Mouse (Mus musculus) right cerebral cortex, postnatal 4 days (tissue): ENCODE measurements at regions not wholly inside any gene's neighbourhood (a gene's known extent, or its start where the extent isn't known, plus 50 kb on each side); places are given as distances from the start of the nearest gene placed in this dataset.
"Not testable (repeated sequence)": the region's sequence is repeated elsewhere in the genome, so short reads cannot be mapped to it uniquely, and the experiment has no call there.

Source experiments
- DNase-seq: peaks from one replicate; pipeline ENCODE4 v3.0.0-alpha.2; 2022

- no peak for DNase-seq
Measured at GRCm38 (mm10) chr17:16571403-16571802, 492.5 kb upstream of the Zfp960 start.

- DNase-seq: no peak
Measured at GRCm38 (mm10) chr17:16588791-16589190, 475.1 kb upstream of the Zfp960 start.

GRCm38 (mm10) chr17:16599671-16600070 lies 464.2 kb upstream of the Zfp960 start:
- DNase-seq: no peak

GRCm38 (mm10) chr17:16612405-16612979 lies 451.4 kb upstream of the Zfp960 start:
- DNase-seq: no peak

DNA sequence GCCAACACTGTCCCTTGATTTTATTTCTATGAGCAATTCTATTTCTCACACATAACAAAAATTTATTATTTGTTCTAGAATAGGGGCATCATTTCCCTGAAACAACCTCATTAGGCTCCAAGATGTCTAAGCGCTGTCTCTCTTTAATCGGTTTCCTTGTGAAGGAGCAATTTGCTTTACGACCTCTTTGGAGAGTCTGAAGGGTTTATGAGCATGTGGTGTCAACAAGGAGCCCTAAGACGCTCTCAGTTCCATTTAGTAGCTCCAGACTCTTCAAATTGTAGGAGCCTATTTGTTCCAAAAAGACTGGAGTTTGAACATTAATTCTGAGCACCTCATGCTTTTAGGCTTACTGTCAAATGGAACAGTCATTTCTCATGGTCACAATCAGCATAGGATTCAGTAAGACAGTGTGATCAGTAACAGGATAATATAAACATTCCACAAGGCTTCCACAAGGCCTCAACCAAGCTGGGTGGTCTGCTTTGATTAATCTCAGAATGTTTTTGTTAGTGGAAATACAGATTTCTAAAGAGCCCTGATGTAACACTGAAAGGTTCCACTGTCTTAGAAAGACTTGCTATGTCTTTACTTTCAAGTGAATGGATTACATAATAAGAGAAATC lies 441.9 kb upstream of the Zfp960 start:
- no peak for DNase-seq

GRCm38 (mm10) chr17:16629854-16630253 lies 434.1 kb upstream of the Zfp960 start:
- no peak for DNase-seq

DNA sequence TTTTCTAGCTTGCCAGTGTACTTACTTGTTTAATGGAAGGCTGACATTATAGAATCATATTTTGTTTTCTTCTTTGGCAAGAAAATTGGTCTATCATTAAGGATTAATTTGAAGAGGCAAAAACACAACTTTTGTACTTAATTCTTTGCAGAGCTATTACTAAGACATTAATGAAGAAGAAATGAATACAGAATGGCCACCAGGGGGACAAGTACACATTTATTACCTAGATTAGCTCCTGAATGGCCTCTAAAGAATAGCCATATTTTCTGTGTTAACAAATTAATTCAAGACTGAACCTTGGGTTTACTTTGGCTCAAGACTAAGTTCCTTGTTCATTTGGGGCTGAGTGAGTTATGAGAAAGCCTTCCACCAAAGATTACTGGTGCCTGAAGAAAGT lies 430.5 kb upstream of the Zfp960 start:
- no peak for DNase-seq

DNA sequence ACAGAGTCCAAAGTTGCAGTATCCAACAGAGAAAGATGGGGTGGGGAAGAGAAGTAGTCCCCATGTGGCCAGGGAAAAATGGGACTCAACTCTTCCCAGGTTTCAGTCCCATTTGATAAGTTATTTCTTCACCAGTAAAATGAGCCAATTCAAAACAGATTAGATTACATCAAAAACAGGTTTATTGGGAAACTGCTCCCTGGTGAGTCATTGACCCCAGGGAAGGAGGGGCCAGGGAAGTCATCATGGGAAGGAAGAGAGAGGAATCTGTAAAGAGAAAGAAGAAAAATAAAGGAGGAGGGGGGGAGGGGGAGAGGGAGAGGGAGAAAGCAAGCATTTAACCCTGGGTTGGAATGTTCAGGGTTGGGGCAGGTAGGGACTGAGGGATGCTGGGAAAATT lies 426.4 kb upstream of the Zfp960 start:
- DNase-seq: no peak

GRCm38 (mm10) chr17:16647942-16648341 lies 416.0 kb upstream of the Zfp960 start:
- DNase-seq: no peak

DNA sequence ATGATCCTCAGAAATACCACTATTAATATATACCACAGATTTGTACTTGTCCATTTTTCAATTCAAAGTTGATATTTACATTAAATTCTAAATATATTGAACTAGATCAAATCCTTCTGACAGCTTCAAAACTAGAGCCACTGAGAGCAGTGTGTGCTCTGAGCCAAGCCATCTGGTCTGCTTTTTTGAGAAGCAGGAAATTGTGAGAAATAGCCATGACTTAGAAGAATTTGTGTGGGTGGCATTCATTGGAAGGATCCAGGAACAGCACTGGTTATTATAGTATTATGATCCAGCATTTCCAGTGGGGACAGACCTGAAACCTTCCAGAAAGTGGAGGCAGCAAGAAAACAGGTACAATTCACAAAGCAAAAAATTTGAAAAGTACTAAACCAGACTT lies 398.7 kb upstream of the Zfp960 start:
- DNase-seq: no peak

DNA sequence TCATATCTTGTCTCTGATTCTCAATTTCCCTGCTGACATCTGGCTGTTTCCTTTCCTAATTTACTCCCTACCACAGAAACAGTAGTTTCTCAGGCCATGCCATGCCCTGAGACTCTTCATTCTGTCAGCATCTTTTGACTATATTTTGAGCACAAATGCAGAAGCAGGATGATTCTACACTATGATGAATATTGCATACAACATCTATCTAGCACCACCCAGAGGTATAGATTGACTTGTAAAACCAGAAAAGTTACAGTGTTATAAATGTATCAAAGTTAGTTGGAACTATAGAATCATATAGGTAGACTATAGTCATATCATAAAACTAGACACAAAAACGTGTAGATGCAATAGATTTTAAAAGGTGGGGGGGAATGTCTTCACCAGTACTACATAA lies 396.3 kb upstream of the Zfp960 start:
- DNase-seq: no peak

DNA sequence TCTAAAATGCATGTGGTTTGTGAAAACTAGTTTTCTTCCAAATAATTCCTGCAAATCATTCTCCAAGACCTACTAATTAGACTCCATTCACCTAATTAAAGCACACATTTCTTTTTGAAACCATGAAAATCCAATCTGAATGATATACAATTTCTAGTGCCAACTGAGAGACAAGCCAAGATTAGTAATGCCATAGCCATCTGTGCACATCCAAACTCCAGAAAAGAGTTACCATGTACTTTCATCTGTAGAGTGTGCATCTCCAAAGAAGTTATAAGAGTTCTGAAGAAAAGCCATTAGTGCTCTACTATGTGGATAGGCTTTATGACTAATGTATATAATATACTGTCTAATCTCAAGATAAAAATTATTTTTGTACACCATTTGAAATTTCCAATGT lies 359.7 kb upstream of the Zfp960 start:
- DNase-seq: no peak

DNA sequence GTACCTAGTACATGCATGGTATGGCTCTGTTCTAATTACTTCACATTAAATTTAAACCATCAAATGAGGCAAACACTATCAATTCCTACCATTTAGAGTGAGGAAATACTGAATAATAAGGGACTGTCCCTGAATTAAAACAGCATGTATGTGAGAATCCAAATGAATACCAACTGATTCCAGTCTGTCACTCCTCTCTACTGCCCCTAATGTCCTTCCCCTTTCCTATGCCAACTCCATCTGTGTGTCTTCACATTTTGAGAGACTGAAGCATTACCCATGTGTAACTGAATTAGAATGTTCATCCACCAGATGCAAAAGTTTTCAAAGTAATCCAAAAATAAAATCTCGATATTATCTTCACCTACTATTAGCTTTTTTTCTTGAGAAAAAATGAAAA lies 358.0 kb upstream of the Zfp960 start:
- no peak for DNase-seq

DNA sequence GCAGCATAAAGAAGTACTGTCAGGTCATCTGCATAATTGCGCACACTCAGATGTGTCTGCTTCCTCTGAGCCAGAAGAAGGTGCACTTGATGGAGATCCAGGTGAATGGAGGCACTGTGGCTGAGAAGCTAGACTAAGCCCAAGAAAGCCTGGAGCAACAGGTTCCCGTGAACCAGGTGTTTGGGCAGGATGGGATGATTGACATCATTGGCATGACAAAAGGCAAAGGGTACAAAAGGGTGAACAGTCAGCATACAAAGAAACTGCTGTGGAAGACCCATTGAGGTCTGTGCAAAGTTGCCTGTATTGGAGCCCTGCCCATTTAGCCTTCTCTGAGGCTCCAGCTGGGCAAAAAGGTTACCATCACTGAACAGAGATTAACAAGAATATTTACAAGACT lies 337.0 kb upstream of the Zfp960 start:
- no peak for DNase-seq

DNA sequence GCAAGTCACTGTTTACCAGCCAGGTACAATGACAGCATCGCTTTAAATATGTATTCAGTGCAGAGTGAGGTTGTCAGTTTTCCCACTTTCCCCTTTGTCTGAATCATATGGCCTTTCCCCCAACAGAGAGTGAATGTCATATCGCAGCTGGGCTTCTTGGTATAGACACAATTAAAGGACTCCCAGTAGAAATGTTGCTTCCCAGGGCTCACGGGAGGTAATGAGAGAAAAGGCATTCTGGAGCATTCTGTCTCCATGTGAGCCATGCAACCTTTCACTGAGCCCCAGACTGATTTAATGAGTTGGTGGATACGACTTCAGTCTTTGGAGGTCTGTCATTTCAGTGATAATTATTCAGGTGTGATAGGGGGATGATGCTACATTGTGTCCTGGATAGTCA lies 310.8 kb upstream of the Zfp960 start:
- no peak for DNase-seq

- DNase-seq: not testable (repeated sequence)
Measured at GRCm38 (mm10) chr17:16770587-16770986, 293.3 kb upstream of the Zfp960 start.

DNA sequence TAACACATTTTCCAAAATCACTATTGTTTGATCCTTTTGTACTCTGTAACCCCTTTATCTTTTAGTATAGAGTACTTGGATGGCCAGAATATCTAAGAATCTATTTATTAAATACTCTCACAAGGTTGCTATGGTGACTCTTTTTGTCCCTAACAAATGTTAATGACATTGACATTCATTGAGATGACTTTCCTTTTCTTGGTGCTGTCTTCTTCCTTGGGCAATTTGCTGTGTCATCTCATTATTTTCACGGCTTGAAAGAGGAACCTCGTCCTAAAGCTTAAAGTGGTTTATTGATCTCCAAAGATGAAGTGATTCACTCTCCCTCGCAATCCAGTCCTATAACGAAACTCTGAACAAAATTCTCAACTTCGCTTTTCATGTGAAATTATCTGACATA lies 265.6 kb upstream of the Zfp960 start:
- no peak for DNase-seq

DNA sequence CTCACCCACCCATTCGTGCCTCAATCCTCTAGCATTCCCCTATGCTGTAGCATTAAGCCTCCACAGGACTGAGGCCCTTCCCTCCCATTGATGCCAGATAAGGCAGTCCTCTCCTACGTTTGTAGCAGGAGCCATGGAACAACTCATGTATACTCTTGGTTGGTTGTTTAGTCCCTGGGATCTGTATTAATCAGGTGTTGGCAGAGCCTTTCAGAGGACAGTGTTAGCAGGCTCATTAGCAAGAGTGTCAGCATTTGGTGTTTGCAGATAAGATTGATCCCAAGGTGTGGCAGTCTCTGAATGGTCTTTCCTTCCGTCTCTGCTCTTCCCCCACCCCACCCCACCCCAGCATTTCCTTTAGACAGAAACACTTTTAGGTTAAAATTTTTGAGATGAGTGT lies 258.9 kb upstream of the Zfp960 start:
- DNase-seq: no peak

GRCm38 (mm10) chr17:16818421-16818820 lies 245.5 kb upstream of the Zfp960 start:
- no peak for DNase-seq

DNA sequence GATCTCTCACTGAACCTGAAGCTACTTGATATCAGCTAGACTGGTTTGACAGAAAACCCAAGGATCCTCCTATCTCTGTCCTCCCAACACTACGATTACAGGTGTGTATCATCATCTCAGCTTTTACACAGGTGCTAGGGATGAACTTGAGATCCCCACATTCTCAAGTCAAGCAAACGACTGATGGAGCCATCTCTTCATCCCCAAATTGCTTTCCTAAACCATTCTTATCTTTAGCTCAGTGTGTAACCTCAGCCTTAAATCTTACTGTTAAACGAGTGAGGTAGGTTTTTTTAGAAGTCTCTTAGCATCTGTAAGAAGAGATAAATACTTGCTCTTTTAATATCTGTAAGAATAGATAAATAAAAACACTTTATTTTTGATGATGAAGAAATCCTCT lies 242.2 kb upstream of the Zfp960 start:
- DNase-seq: no peak

- no peak for DNase-seq
Measured at GRCm38 (mm10) chr17:16839152-16839551, 224.8 kb upstream of the Zfp960 start.

DNA sequence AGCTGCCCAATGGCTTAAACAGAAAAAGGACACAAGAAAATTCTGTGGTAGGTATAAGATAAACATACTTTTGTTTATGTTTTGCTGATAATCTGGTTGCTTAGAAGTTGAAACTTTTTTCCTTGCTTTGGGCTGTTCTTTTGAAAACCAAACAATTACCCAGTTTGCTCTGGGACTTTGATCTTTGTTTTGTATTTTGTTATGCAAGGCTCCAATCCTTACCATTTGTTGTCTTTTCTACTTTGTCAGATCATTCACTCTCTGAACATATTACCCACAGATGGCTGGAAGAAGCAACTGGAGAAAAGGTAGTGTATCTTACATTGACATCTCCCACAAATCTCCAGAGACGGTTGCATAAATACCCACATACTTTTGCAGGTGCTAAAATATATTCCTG lies 203.1 kb upstream of the Zfp960 start:
- DNase-seq: no peak

DNA sequence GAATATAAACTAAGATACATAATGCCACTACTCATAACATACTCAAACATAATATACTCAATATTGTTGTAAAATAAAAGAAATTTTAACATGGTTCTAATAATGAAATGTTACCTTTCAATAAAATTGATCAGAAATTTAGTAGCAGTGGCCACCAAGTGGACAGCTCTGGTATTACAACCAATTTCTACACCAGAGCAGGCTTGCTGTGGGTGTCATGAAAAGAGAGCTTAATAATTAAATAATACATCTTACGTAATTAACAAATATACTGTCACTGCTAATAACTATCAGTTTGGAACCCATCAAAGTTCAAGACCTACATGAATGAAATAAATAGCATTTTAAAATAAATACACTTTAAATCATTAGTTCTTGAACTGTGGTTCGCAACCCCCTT lies 163.1 kb upstream of the Zfp960 start:
- peak; percentile 48 for DNase-seq

DNA sequence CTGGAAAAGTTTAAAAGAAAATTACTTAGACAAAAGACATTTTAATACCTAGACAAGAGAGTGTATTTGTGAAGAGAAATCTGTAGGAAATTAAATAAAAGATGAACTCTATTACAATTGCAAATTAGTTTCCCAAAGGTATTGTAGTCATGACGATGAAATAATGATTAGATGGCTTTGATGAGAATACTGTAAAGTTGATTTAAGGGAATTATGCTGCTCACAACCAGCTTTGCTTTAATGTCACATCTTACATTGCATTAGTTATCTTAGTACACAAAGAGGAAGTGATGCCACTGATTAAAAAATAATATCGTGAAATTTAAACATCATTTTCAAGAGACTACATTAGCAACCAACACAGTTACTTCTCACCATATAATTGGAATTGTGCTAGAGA lies 145.7 kb upstream of the Zfp960 start:
- no peak for DNase-seq

- no peak for DNase-seq
Measured at GRCm38 (mm10) chr17:16926200-16926599, 137.7 kb upstream of the Zfp960 start.
